Mouse (Mus musculus) liver, postnatal 0 days (tissue): Measurements from ENCODE around the gene Kcnk7. TPM values are rescaled to one million over a fixed set of nuclear protein-coding genes. Genes with fewer than 3 reads are reported as not detected.

Experiments
- ATAC-seq: fragments of 200-750 bp; cut with Nextera tagmentation; 2 replicates; pipeline ENCODE4 v1.8.0; 2017; ENCODE audit warnings: mild to moderate bottlenecking, moderate library complexity
- DNase-seq: peaks from one replicate; pipeline ENCODE4 v3.0.0-alpha.2; 2016
- H3K27ac ChIP-seq: fragments of 300-500 bp; sonication (generic); 2 replicates; pipeline ENCODE4 v1.5.1; 2014; ENCODE audit warnings: antibody characterized with exemption, moderate library complexity, mild to moderate bottlenecking, low read depth
- H3K27me3 ChIP-seq: fragments of 300-500 bp; sonication (generic); 2 replicates; pipeline ENCODE4 v1.6.1; 2014; ENCODE audit warnings: low read length, control low read depth, mixed read lengths; ENCODE audit not compliant: insufficient read depth
- H3K36me3 ChIP-seq: fragments of 300-500 bp; sonication (generic); replicated peaks from 2 replicates; pipeline ENCODE4 v1.6.1; 2014; ENCODE audit warnings: mild to moderate bottlenecking, control low read depth, low read length, moderate library complexity, mixed read lengths; ENCODE audit not compliant: insufficient read depth
- H3K4me1 ChIP-seq: fragments of 300-500 bp; sonication (generic); 2 replicates; pipeline ENCODE4 v1.6.1; 2014; ENCODE audit warnings: antibody characterized with exemption, mild to moderate bottlenecking, control low read depth; ENCODE audit not compliant: insufficient read depth
- H3K4me2 ChIP-seq: fragments of 300-500 bp; sonication (generic); 2 replicates; pipeline ENCODE4 v1.6.1; 2014; ENCODE audit warnings: low read depth, mild to moderate bottlenecking, low read length, moderate library complexity, mixed read lengths
- H3K4me3 ChIP-seq: fragments of 300-500 bp; sonication (generic); 2 replicates; pipeline ENCODE4 v1.5.1; 2014; ENCODE audit warnings: low read depth, low read length
- H3K9ac ChIP-seq: fragments of 300-500 bp; sonication (generic); replicated peaks from 2 replicates; pipeline ENCODE4 v1.6.1; 2014; ENCODE audit warnings: mild to moderate bottlenecking, moderate library complexity
- H3K9me3 ChIP-seq: fragments of 300-500 bp; sonication (generic); 2 replicates; pipeline ENCODE4 v1.6.1; 2016; ENCODE audit warnings: mild to moderate bottlenecking, control low read depth, low read length, mixed read lengths
- CTCF ChIP-seq: sonication (generic); IDR thresholded peaks from 2 replicates; pipeline ENCODE4 v1.5.1; 2016; ENCODE audit warnings: antibody characterized with exemption, low read depth
- EP300 ChIP-seq: IDR thresholded peaks from 2 replicates; pipeline ENCODE4 v1.6.1; 2016; ENCODE audit warnings: antibody characterized with exemption, low read depth, mild to moderate bottlenecking
- WGBS: fragments of 180-500 bp; shearing (Covaris S2); extraction: QIAGEN DNeasy Blood & Tissue Kit; methylation state at CpG from one replicate; pipeline ENCODE4 v1.1.7; 2014; ENCODE audit not compliant: insufficient replicate concordance; 5-methylcytosine and 5-hydroxymethylcytosine counted together
- polyA plus RNA-seq: library from polyadenylated mRNA; unstranded; fragments of >200 nt; fragmentation: Nextera tagmentation; extraction: Ambion mirVana; gene quantifications from 2 replicates; pipeline ENCODE4 v1.2.1, GENCODE M21; 2015

The Kcnk7 gene
- polyA plus RNA-seq, 1 experiment from 2014 or later = 0.18 TPM

GRCm38 (mm10) chr19:5741641-5742240 is 37.6 kb downstream of the Kcnk7 start:
- peak overlapping the region; percentile 43 for H3K9ac ChIP-seq
- H3K4me3 ChIP-seq = peak overlapping the region; percentile 50
- peaks cover 12% of the 10 kb centered on the region for H3K4me1 ChIP-seq
- TF ChIP-seq CTCF = no peak
- TF ChIP-seq EP300 = no peak
- DNase-seq (no peak), ATAC-seq (peak; percentile 38)
- H3K27ac ChIP-seq = no peak overlapping the region
- WGBS = under 1% methylated on average over 46 of the region's 55 CpGs
- no peaks in the 10 kb centered on the region for H3K36me3 ChIP-seq
- peaks cover 74% of the 10 kb centered on the region for H3K27me3 ChIP-seq
- H3K9me3 ChIP-seq = no peaks in the 10 kb centered on the region
- peak overlapping the region; percentile 69 for H3K4me2 ChIP-seq

- peaks cover 77% of the 10 kb centered on the region for H3K27me3 ChIP-seq
- no peak for DNase-seq
- H3K9ac ChIP-seq = peak overlapping the region; percentile 43
- peak overlapping the region; percentile 50 for H3K4me3 ChIP-seq
- WGBS = 7% methylated on average over 24 of the region's 32 CpGs
- peak overlapping the region; percentile 69 for H3K4me2 ChIP-seq
- H3K27ac ChIP-seq = no peak overlapping the region
- H3K9me3 ChIP-seq = no peaks in the 10 kb centered on the region
- TF ChIP-seq CTCF (no peak), EP300 (no peak)
- H3K36me3 ChIP-seq = no peaks in the 10 kb centered on the region
- ATAC-seq = peak; percentile 12; the same call in 1 of the 2 replicates
- peaks cover 14% of the 10 kb centered on the region for H3K4me1 ChIP-seq
These were observed 38.1 kb downstream of the Kcnk7 start for GRCm38 (mm10) chr19:5742241-5742641.

DNA sequence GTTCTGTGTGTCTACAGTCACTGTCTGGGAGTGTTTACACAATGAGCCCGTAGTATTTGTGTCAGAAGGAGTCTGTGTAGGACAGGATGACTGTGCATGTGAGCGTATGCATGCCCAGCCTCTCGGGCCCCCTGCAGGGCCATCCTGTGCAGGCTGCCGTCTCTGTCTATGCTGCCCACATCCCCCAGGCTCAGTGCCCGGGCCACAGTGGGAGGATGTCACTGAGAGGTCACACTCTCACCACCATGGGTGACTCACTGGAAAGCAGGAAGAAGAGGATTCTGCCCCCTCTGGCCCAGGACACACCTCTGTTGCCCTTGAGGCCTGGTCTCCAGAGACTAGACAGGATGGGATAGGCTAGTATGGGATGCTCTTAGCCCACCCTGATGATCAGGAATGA is 39.4 kb downstream of the Kcnk7 start:
- H3K27ac ChIP-seq = no peak overlapping the region
- 34% methylated on average over 5 of the region's 5 CpGs for WGBS
- no peak overlapping the region for H3K9ac ChIP-seq
- ATAC-seq (no peak), DNase-seq (no peak)
- peaks cover 85% of the 10 kb centered on the region for H3K27me3 ChIP-seq
- no peaks in the 10 kb centered on the region for H3K36me3 ChIP-seq
- no peak overlapping the region for H3K4me2 ChIP-seq
- TF ChIP-seq CTCF (no peak), EP300 (no peak)
- no peaks in the 10 kb centered on the region for H3K9me3 ChIP-seq
- H3K4me3 ChIP-seq = no peak overlapping the region
- peaks cover 14% of the 10 kb centered on the region for H3K4me1 ChIP-seq

- H3K27me3 ChIP-seq = peaks cover 88% of the 10 kb centered on the region
- no peak for TF ChIP-seq CTCF
- no peak for TF ChIP-seq EP300
- 14% methylated on average over 36 of the region's 36 CpGs for WGBS
- H3K4me2 ChIP-seq = peak overlapping the region; percentile 13; the same call in 1 of the 2 replicates
- ATAC-seq (no peak), DNase-seq (no peak)
- no peaks in the 10 kb centered on the region for H3K36me3 ChIP-seq
- H3K9me3 ChIP-seq = no peaks in the 10 kb centered on the region
- H3K4me3 ChIP-seq = no peak overlapping the region; the same call in 1 of the 2 replicates
- H3K9ac ChIP-seq = no peak overlapping the region
- H3K4me1 ChIP-seq = peaks cover 14% of the 10 kb centered on the region
- no peak overlapping the region for H3K27ac ChIP-seq
These were observed 41.9 kb downstream of the Kcnk7 start for GRCm38 (mm10) chr19:5745756-5746710.

DNA sequence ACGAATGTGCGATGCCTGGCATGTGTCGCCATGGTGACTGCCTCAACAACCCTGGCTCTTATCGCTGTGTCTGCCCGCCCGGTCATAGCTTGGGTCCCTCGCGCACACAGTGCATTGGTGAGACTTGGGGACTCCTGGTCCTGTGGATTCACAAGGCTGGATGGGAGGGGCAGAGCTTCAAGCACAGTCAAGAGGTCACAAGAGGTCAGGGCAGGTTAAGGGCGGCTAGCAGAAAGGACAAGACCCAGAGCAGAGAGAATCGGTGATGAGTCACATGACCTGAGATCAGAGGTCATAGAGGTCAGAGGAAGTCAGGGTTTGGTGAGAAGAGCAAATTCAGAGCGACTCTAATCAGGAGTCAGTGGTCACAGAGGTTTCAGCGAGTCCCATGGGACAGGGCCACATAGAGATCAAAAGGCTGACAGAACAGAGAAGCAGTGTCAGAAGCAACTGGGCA is 42.8 kb downstream of the Kcnk7 start:
- Histone ChIP-seq H3K9ac (no peak overlapping the region), H3K4me3 (no peak overlapping the region), H3K4me2 (no peak overlapping the region), H3K36me3 (no peaks in the 10 kb centered on the region), H3K27me3 (peaks cover 88% of the 10 kb centered on the region), H3K9me3 (no peaks in the 10 kb centered on the region), H3K27ac (no peak overlapping the region), H3K4me1 (peaks cover 15% of the 10 kb centered on the region)
- no peak for ATAC-seq
- TF ChIP-seq EP300 = no peak
- TF ChIP-seq CTCF = no peak
- 32% methylated on average over 12 of the region's 12 CpGs for WGBS
- no peak for DNase-seq

GRCm38 (mm10) chr19:5749476-5749875 is 45.3 kb downstream of the Kcnk7 start:
- H3K27ac ChIP-seq = no peak overlapping the region
- H3K9me3 ChIP-seq = no peaks in the 10 kb centered on the region
- 61% methylated on average over 6 of the region's 6 CpGs for WGBS
- DNase-seq = no peak
- ATAC-seq = no peak
- TF ChIP-seq EP300 (no peak), CTCF (no peak)
- no peak overlapping the region for H3K4me3 ChIP-seq
- H3K4me2 ChIP-seq = no peak overlapping the region
- H3K36me3 ChIP-seq = no peaks in the 10 kb centered on the region
- peaks cover 75% of the 10 kb centered on the region for H3K27me3 ChIP-seq
- peaks cover 15% of the 10 kb centered on the region; the same call in 1 of the 2 replicates for H3K4me1 ChIP-seq
- H3K9ac ChIP-seq = no peak overlapping the region
